Mouse (Mus musculus) Patski (cell line): Measurements from ENCODE around the gene Slc16a12. TPM values are rescaled to one million over a fixed set of nuclear protein-coding genes. Genes with fewer than 3 reads are reported as not detected.

Source experiments
- ATAC-seq: fragments of 100-300 bp; one replicate; pipeline ENCODE4 v1.8.0; 2021
- CTCF ChIA-PET: fragments of 350-600 bp; sonication (Branson Sonifier 250); formaldehyde crosslinking; loops from one replicate; lab custom pipeline; 2022; ENCODE audit warnings: inconsistent platforms; lab: Charles Lee
- POLR2A ChIA-PET: fragments of 350-600 bp; sonication (Branson Sonifier 250); formaldehyde crosslinking; loops from one replicate; lab custom pipeline; 2022; ENCODE audit warnings: antibody characterized with exemption, inconsistent platforms; lab: Charles Lee
- DNase-seq: peaks from one replicate; pipeline ENCODE4 v3.0.0-alpha.2; 2011; ENCODE audit warnings: low read depth, low spot score
- H3K27me3 ChIP-seq: fragments of 371-371 bp; one replicate; pipeline ENCODE4 v1.5.1; 2021
- CTCF ChIP-seq: fragments of 100-300 bp; IDR thresholded peaks from one replicate; pipeline ENCODE4 v1.5.1; 2021
- in situ Hi-C: fragments of 300-500 bp; cut with MboI; formaldehyde crosslinking; loops from 3 replicates; pipeline ENCODE4 v1.11.1; 2018; ENCODE audit warnings: low pct_unique_long_range_greater_than_20kb, mixed read lengths
- polyA plus RNA-seq: library from polyadenylated mRNA; unstranded; gene quantifications from one replicate; pipeline ENCODE4 v1.2.3, GENCODE M21; 2021

The Slc16a12 gene
- polyA plus RNA-seq, 1 experiment from 2014 or later = 0.19 TPM

DNA sequence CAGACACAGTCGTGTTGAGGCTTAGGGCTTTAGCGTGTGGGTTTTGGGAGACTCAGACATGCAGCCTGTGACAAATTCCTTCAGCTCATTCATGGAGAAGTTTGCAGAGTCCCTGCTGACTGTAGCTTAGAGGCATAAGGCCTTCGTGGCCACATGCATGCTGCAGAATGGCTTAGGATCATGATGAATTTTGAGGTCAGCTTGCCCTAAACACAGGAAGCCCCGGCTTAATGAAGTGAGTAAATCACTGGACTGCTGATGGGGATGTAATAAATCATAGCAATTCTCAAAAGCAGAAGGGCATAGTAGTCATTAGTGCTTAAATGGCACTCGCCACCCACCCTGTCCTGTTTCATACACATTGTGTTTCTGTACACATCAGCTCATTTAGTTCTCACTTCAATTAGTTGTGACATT lies 32.8 kb downstream of the Slc16a12 start:
- ATAC-seq (peak; percentile 70), DNase-seq (no peak)
- CTCF ChIA-PET = interaction anchor here (0.9 to 1.9 kb wide), 5 partner anchors 9 to 35 kb away, joined by 3 to 6 read pairs (median 3); no protein-coding TSS in a partner anchor
- no peak for TF ChIP-seq CTCF
- H3K27me3 ChIP-seq = no peaks in the 10 kb centered on the region
- POLR2A ChIA-PET = no interaction called here
- in situ Hi-C loops = no loop called here

DNA sequence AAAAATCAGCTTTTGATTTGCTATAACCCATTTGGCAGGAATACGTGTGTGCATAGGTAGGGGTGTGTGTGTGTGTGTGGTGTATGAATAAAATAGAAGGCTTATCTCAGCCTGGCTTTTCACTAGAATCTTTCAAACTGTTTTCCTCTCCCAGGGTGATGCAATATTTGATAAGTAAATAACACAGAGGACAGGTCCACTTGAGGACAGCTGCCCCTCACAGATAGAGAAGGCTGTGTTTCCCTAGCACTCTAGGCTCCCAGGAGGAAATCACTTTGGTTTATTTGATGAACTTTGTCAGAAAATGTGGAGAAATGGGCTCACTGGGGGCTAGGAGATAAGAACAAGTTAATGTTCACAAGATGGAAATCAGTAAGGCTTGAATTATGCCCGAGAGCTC lies 35.0 kb downstream of the Slc16a12 start:
- POLR2A ChIA-PET = no interaction called here
- no peaks in the 10 kb centered on the region for H3K27me3 ChIP-seq
- ATAC-seq (no peak), DNase-seq (no peak)
- in situ Hi-C loops = no loop called here
- TF ChIP-seq CTCF = no peak
- CTCF ChIA-PET = no interaction called here

DNA sequence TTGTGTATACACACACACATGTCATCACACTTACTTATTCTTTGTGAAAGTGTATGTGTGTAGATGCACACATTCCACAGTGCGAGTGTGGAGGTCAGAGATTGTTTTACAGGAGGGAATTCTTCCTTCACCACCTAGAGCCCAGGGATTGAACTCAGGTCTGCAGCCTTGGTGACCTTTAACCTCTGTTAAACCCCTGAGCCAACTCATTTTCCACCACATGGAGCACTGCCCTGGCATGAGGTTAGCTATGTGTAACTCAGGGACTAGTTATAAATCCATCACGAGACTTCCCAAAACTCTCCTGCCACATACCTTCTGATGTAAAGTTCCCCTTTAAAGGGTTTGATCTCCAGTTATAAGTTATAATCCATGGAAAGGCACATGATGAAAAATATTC lies 38.9 kb downstream of the Slc16a12 start:
- H3K27me3 ChIP-seq = no peaks in the 10 kb centered on the region
- POLR2A ChIA-PET = no interaction called here
- in situ Hi-C loops = no loop called here
- ATAC-seq (no peak), DNase-seq (no peak)
- no peak for TF ChIP-seq CTCF
- CTCF ChIA-PET = interaction anchor here (0.9 kb wide), 1 partner anchor 30 kb away, joined by 3 read pairs; no protein-coding TSS in a partner anchor

DNA sequence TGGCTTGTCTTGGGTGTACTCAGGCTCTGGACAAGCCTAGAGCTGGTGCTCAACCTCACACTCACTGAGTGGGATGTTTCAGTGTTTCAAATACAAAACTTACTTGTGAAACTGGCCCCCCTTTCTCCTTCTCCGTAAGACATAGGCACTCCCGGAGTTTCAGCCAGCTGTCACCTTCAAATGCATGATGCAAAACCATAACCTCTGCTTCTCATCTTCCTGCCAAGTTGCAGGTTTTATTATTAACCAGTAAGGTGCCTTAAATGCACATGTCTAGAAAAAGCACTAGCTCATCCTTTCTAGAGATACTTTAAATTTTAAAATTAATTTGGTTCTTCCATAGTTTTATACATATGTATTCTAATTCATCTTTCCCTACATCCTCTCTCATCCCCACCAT lies 39.5 kb downstream of the Slc16a12 start:
- H3K27me3 ChIP-seq = no peaks in the 10 kb centered on the region
- no peak for DNase-seq
- TF ChIP-seq CTCF = no peak
- CTCF ChIA-PET = interaction anchor here (0.9 kb wide), 1 partner anchor 67 kb away, joined by 4 read pairs; no protein-coding TSS in a partner anchor
- no peak for ATAC-seq
- POLR2A ChIA-PET = no interaction called here
- in situ Hi-C loops = no loop called here

DNA sequence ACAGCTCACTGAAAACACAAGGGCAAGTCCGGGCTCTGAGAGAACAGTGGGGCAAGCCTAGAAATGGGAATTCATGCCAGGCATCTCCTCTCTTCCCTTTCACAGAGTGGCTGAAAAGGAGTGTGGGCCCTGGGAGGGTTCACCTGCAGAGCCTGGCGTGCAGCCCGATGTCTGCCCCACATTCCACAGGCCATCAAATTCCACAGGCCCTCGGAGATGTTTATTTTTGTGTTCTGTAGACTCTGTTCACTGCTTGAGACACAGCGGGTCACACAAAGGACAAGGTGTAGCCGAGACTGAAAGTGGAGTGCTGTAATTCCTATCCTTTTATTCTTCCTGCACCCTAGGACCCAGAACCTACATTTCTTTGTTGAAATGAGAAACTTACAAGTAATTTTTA lies 40.8 kb downstream of the Slc16a12 start:
- CTCF ChIA-PET = interaction anchor here (1.4 kb wide), 1 partner anchor 11 kb away, joined by 4 read pairs; no protein-coding TSS in a partner anchor
- in situ Hi-C loops = no loop called here
- no peaks in the 10 kb centered on the region for H3K27me3 ChIP-seq
- ATAC-seq = peak; percentile 76
- POLR2A ChIA-PET = no interaction called here
- no peak for DNase-seq
- no peak for TF ChIP-seq CTCF

DNA sequence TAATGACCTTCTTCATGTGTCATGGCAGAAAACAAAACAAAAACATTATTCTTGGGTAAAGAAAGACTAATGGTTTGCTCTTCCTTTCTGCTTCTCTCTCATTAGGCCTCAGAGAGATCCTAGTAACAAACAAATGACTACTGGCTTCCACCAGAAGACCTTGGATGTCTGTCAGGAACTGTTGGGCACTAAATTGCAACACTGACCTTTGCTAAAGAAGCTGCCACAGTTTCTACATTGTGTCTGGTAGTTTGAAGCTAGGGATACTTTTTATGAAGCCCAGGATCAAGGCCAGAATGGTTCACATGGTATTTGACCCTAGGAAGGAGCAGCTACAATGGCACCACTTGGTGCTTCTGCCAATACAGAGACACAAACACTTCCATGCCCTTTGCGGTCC lies 41.9 kb downstream of the Slc16a12 start:
- in situ Hi-C loops = no loop called here
- ChIA-PET CTCF (interaction anchor here (1.2 to 1.4 kb wide), 2 partner anchors 10 to 66 kb away, joined by 3 to 4 read pairs; no protein-coding TSS in a partner anchor), POLR2A (no interaction called here)
- H3K27me3 ChIP-seq = no peaks in the 10 kb centered on the region
- ATAC-seq (no peak), DNase-seq (no peak)
- no peak for TF ChIP-seq CTCF

DNA sequence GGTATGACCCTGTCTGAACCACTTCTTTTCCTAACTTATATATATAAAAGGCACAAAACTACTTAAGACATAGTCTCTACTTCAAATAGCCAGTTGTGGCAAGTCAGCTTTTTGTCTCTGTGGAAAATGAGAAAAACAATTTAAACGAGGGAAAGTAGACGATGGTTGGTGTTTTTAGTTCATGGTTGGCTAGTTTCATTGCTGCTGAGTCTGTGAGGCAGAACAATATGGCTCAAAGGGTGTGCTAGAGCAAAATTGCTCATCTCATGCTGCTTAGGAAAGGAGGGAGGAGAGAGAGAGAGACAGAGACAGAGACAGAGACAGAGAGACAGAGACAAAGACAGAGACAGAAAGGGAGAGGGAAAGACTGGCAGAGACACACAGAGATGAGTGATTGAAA lies 47.8 kb downstream of the Slc16a12 start:
- H3K27me3 ChIP-seq = no peaks in the 10 kb centered on the region
- no peak for TF ChIP-seq CTCF
- POLR2A ChIA-PET = no interaction called here
- in situ Hi-C loops = no loop called here
- ATAC-seq = no peak
- DNase-seq = no peak
- CTCF ChIA-PET = interaction anchor here (1.7 kb wide), 1 partner anchor 45 kb away, joined by 3 read pairs; no protein-coding TSS in a partner anchor

DNA sequence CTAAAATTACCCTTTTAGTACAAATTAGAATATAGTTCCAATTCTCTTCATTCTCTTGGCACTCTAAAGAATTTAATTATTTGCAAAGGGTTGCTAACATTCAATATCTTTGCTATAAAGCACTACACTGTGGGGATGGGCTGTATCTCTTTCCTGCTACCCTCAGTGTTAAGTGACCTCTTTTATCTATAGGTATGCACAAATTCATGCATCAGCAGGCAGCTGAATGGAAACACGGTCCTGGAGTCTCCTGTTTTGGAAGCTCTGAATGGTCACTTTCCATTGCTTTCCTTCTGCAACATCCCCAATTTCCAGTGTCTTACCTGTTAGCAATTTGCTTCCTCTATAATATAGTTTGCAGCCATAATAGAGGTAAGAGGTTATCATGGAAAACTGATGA lies 48.2 kb downstream of the Slc16a12 start:
- no peak for TF ChIP-seq CTCF
- in situ Hi-C loops = no loop called here
- POLR2A ChIA-PET = no interaction called here
- DNase-seq (no peak), ATAC-seq (no peak)
- H3K27me3 ChIP-seq = no peaks in the 10 kb centered on the region
- CTCF ChIA-PET = interaction anchor here (1.7 kb wide), 1 partner anchor 44 kb away, joined by 3 read pairs; no protein-coding TSS in a partner anchor

DNA sequence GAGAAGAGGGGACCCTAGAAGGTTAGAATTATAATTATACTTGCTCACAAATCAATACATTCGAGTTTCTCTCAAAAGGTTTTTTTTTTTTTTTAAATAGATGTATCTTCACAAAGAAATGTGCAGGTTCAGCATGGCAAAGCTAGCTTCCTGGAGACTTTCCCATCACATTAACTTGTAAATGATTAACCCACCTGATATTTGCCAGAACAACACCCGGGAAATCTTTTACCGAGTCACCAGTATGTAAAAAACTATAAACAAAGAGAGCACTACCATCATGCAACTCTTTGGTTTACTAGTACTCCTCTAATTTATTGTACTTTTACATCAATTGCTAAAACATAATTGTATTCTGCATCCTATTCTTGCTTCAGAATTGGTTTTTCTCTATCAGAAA lies 48.7 kb downstream of the Slc16a12 start:
- ChIA-PET CTCF (interaction anchor here (0.7 to 1.7 kb wide), 2 partner anchors 44 to 182 kb away, joined by 3 read pairs; no protein-coding TSS in a partner anchor), POLR2A (interaction anchor here (0.7 kb wide), 1 partner anchor 21 kb away, joined by 3 read pairs; no protein-coding TSS in a partner anchor)
- no peak for TF ChIP-seq CTCF
- DNase-seq = no peak
- H3K27me3 ChIP-seq = no peaks in the 10 kb centered on the region
- in situ Hi-C loops = no loop called here
- no peak for ATAC-seq

DNA sequence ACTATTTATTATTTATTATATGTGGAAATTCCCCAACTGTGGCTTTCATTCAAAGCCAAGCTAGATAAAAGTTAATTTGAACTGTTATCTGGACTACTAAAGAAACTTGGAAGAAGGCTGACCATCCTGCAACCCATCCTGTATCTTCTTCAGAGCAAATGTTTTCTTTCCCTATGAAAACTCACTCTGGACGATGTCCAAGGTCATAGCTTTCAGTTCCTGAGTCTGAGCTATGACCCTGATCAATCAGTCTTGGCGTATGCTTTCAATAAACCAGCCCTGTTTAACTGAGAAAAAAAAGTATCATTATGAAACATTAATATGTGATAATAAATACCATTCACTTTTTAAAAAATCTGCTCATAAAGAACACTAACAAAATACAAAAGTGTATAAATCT lies 49.6 kb downstream of the Slc16a12 start:
- ChIA-PET CTCF (interaction anchor here (0.9 to 1.7 kb wide), 2 partner anchors 11 to 43 kb away, joined by 3 read pairs; no protein-coding TSS in a partner anchor), POLR2A (interaction anchor here (0.6 kb wide), 1 partner anchor 255 kb away, joined by 3 read pairs; no protein-coding TSS in a partner anchor)
- in situ Hi-C loops = no loop called here
- no peak for ATAC-seq
- DNase-seq = no peak
- no peak for TF ChIP-seq CTCF
- H3K27me3 ChIP-seq = no peaks in the 10 kb centered on the region

DNA sequence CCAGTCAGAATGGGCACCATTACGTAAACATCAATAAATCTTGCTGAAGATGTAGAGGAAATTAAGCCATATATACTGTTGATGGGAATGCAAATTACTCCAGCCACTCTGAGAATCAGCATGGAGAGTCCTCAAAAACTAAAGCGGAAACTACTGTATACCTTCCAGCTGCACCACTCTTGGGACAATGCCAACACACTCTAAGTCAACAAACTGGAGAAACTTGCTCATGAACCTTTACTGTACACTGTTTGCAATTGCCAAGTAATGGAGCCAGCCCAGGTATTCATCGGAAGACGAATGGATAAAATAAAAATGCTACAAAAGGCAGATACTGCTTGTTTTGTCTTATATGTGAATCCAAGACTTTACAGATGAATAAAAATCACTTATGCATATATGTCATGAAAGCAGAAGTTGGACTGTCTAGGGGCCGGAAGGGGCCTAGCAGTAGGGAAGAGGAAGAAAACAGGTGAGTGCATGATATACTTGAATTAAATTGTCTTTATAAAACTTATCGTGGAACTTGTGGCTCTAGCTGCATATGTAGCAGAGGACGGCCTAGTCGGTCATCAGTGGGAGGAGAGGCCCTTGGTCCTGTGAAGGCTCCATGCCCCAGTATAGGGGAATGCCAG lies 50.6 kb downstream of the Slc16a12 start:
- ATAC-seq (no peak), DNase-seq (no peak)
- ChIA-PET POLR2A (no interaction called here), CTCF (interaction anchor here (0.9 kb wide), 1 partner anchor 10 kb away, joined by 3 read pairs; no protein-coding TSS in a partner anchor)
- H3K27me3 ChIP-seq = peaks cover 1% of the 10 kb centered on the region
- in situ Hi-C loops = no loop called here
- TF ChIP-seq CTCF = no peak
